Mouse (Mus musculus) mouse trophoblast stem cell (cell line): ENCODE measurements around the gene Avpi1.
"Not testable (repeated sequence)": the region's sequence is repeated elsewhere in the genome, so short reads cannot be mapped to it uniquely, and the experiment has no call there.

ENCODE experiments used
- in situ Hi-C, 2 experiments: fragments of 300-500 bp; cut with MseI, MboI; formaldehyde crosslinking; loops; 2 replicates in 1 of 2; 3 replicates in 1 of 2; pipeline ENCODE4 v1.15.1; 2025

Gene Avpi1

DNA sequence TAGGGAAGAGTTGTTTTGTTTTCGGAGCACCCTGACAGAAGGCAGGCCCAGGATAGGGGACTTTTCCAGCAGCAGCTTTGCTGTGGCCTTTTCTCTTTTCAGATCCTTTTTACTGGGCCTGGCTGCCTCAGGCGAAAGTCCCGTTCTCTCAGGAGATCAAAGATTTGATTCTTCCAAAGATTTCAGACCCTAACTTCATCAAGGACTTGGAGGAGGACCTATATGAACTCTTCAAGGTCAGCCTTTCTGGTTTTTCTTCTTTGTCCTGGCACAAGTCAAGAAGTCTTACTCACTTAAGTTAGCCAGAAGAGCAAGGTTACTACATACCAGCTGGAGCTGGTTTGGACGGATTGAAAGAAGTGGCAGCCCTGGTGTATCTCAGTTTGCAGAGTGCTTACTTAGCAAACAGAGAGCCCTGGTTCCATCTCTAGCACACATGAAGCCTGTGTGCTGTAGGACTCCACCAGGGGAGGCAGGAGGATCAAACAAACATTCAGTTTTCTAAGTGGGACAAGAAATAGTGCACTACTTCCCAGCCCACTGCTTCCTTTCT lies 13.0 kb downstream of the Avpi1 start:
- in situ Hi-C loops = no loop called here

DNA sequence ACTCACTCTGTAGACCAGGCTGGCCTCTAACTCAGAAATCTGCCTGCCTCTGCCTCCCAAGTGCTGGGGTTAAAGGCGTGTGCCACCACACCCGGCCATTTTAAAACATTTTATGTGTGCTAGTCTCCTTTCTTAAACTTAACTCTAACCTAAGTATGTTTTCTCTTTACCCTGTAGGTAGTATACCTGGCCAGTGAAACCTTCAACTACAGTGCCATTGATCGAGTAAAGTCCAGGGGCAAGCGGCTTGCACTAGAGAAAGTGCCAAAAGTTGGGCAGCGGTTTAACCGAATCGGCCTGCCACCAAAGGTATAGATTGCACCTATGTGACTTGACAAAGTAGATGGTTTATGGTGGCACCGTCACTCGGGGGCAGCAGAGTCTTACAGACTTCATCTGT lies 24.2 kb downstream of the Avpi1 start:
- in situ Hi-C loops = no loop called here

DNA sequence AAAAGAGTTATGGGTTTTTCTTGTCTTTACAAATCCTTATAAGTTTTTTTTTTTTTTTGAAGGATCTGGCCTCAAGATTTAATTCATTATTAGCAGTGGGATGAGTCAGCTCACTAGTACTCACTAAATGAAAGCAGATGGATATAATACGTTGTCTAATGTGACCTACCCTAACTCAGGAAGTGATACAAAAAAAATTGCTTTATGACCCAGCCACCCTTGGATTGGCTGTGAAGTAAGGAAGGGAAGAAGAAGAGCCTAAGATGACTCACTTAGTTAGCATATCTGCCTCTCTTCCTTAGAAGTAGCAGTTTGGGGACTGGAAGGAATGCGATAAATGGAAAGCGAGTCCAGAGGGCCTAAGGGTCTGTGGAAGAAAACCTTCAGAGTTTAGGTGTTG lies 29.5 kb downstream of the Avpi1 start:
- in situ Hi-C loops = no loop called here

DNA sequence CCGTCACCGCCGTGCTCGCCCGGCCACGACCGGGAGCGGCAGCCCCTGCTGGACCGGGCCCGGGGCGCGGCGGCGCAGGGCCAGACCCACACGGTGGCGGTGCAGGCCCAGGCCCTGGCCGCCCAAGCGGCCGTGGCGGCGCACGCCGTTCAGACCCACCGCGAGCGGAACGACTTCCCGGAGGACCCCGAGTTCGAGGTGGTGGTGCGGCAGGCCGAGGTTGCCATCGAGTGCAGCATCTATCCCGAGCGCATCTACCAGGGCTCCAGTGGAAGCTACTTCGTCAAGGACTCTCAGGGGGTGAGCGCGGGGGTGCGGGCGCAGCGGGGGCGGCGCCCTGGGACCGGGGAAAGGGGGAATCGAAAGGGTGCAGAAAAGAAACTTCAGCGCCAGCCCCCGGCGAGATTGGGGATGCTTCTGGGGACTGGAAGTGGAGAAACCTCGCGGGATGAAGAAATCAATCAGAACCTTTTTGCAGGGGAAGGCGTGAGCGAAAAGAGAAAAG lies 38.2 kb downstream of the Avpi1 start:
- in situ Hi-C loops = no loop called here

DNA sequence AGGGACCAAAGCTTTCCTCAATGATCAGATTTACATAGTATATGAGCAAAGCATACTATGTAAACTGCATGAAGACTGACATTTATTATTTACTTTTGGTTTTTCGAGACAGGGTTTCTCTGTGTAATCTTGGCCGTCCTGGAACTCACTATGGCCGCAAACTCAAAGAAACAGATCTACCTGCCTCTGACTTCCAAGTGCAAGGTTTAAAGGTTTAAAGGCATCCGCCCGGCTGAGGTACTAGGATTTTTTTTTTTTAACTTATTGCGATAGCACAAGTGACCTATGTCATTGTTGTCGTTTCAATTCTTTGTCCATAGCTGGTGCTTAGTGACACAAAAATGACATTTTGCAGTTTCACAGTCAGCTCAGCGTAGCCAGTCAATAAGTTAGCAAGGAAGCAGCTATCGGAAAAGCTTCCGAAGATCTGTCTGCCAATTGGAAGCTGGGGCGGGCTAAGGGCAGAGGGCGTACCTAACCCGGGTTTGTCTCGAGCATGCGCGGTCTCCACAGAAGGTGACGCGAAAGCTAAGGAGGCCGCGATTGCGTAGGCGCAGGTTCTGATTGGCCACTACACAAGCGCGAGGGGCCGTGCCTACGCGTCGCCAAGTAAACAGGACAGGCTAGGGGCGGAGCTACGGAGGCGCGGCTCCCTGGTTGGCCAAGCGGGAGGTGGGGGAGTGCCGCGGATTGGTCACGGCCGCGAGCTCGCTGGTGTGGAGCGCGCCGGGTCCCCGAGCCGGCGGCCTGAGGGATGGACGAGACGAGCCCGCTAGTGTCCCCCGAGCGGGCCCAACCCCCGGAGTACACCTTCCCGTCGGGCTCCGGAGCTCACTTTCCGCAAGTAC lies 38.9 kb downstream of the Avpi1 start, which contains the start of gene Pi4k2a:
Gene Pi4k2a (plus strand): TSS at position 723 of the 848 bp plus-strand sequence.
- in situ Hi-C loops = no loop called here

DNA sequence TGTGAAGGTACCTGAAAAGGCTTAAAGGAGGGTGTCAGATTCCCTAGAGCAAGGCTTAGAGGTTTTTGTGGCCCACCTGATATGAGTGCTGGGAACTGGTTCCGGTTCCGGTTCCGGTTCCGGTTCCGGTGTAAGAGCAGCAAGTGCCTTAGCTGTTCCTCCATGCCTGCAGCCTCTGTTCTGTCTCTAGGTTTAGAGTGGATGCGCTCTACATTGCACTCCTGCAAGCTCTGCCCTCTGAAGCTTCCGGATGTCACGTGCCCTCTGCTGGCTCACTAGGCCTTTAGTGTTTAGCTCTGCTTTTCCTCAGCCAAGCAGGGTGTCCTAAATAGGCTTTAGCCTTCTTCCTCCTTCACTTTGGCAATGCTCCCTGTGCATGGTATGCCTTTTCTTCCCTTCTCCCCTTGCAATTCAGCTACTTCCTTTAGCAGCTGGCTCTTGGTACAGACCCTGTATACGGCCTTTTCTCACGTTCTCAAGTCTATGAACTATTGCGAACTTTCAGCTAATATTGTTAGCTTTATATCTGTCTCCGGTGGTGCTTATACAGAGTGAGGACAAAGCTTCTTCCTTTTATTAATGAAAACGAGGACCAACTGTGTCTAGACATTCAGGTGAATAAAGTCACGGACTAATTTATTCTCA lies 39.6 kb downstream of the Avpi1 start:
- in situ Hi-C loops = no loop called here

DNA sequence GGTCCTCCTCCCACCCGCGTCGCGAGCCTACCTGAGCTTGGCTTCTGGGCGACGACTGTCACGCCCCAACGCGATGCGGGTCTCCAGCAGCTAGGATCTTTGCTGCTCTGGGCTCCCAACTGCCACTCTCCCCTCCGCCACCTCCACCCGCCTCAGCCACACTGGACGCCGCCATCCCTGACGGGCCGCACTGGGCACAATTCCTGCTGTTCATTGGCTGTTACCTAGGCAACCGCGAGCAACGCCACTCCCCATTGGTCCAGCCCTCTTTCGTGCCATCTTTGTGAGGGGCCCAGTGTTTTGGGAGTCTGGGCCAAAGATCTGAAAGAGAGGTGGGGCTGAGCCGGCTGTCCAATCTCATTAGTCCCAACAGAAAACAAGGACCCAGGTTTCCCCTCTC lies 42.7 kb downstream of the Avpi1 start, which contains the start of gene Morn4:
Gene Morn4 (minus strand): TSS at position 192 of the 400 bp plus-strand sequence.
- in situ Hi-C loops = no loop called here

DNA sequence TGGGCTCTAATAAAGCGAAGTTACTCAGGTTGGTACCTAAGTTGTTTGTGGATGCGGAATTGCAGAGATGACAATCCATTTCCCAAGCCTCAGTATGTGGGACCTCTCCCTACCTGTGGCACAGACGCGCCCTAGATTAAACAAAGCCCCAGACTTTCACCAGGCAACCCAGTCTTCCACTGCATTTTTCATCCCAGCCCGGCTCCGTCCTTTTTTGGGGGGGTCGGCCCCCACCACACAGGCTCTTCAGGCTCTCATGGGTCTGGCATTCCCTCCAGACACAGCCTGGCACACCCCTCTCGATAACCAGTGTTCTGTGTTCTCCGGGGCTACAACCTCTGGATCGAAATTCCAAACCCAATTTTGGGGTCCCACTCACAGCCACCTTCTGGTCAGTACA lies 43.2 kb downstream of the Avpi1 start:
- in situ Hi-C loops = no loop called here

DNA sequence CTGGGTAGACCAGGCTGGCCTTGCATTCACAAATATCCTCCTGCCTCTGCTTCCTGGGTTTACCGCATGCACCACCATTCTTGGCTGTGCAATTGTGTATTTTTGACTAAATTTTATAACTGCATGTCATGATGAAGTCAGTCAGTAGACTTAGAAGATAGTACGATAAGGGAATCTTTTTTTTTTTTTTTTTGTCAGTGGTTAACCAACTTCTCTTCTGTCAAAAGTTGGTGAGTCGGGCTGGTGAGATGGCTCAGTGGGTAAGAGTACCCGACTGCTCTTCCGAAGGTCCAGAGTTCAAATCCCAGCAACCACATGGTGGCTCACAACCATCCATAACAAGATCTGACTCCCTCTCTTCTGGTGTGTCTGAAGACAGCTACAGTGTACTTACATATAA lies 47.2 kb downstream of the Avpi1 start:
- in situ Hi-C loops = not testable (repeated sequence)

DNA sequence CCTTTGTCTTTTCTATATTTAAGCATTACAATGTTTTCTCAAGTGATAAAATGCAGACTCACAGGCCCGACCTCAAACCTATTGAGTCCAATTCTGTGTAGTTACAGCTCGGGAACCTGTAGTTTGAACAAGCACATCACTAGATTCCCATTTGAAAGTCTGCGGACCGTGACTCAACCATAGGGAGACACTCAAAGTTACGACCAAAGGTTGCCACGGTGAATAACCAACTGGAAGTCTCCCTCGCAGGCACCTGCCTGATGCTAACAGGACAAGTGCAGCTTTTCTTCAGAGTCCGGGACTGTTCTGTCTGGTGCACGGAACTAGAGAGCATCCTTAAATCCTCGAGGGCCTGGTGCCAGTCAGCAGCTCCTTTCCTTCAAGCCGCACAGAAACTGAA lies 48.4 kb downstream of the Avpi1 start:
- in situ Hi-C loops = no loop called here

DNA sequence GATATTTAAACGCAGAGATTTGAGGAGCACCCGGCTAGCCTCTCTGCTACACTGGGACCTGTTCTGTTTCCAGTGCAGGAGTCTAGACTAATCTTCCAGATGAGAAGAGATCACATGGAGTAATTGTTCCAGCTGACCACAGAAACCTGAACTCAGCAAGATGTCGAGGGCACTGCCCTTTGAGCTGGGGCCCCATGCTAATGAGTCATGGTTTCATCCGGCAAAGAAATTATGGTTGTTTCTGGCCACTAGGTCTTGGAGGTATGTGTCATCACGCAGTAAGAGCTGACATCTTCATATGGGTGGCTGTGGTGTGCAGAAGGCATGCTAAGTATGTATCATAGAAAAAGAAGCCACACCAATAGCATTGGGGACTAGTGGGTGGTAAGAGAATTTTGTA lies 48.9 kb downstream of the Avpi1 start:
- in situ Hi-C loops = no loop called here

DNA sequence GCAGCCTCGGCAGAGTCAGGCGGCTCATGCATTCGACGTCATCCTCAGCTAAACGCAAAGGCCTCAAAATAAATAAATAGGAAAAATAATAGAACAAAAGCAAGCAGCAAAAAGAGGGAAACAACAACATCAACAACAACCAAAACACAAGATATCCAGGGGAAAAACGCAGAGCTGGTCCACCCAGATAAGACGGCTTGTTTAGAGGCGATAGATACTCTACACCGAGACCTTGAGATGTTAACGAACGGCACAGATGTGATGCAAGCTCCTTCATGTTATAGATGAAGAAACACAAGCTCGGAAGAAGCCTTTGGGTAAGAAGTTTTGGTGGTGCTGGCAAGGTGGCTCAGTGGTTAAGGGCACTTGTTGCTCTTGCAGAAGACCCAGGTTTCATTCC lies 49.9 kb downstream of the Avpi1 start:
- in situ Hi-C loops = no loop called here

DNA sequence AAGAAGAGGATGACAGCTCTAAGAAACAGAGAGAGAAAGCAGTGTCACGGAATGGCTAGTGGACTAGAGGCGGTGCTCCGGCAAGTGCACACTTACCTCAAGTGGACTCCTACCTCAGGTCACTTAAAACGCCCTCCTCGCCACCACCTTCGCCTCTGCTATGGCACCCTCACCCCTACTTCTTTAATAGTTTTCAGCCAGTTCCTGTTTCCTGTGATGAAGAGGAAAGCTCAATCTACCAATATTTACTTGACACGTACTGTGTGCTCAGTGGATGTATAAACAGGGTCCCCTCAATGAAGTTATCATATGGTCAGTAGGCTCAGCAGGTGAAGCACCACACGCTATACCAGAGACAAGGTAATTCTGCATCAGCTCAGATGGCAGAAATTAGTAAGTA lies 50.3 kb downstream of the Avpi1 start:
- in situ Hi-C loops = no loop called here

DNA sequence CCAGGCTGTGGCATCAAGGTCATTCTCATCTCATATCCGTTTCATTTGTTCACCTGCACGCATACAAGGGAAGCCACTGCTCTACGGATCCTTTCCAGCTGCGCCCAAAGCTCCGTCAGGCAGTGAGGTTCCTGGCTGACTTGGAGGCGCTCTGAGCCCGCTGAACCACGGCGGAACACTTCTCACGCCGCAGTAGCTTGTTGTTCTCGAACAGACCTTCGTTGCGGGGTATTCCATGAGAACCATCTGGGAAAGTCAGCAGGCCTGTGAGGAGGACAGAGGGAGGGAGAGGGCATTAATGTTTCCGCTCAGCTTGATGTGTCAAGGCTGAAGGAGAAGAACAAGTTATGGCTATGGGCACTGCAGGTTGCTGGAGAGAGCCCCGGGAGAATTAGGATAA lies 52.9 kb downstream of the Avpi1 start:
- in situ Hi-C loops = no loop called here

DNA sequence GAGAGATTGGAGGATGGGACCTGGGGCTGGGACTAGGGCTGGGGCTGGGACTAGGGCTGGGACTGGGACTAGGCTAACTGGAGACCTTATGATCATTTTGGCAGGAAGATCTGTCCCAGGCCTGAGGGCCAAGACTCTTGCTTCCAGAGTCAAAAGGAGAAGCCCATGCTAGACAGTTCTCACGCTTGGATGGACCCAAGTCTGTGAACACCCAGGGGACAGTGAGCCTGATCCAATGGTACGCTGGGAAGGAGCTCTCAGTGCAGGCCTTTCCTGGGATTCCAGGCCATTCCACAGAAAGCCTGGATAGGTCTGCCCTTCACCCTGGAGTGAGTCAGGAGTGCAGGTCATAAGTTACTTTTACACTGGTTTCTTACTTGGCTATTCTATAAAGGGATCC lies 53.8 kb downstream of the Avpi1 start:
- in situ Hi-C loops = no loop called here
